15 mouse cellular contexts compared by ENCODE assay signal in genomic region chr9:58613790-58614189, GRCm38 (mm10). TPM values are rescaled to one million over a fixed set of nuclear protein-coding genes. Genes with fewer than 3 reads are reported as not detected.
A peak's percentile ranks its signal among the peaks of the same experiment; 100 is the strongest.
DNase-seq lines count a peak whose midpoint lies in the region; ATAC-seq and TF ChIP-seq lines count a peak whose summit lies in the region.
"Had no signal": no experiment of that assay in that cellular context is flagged by ENCODE, and none has a peak within 500 bp of the region (broad histone marks: within the 10 kb centered on the region; RNA-seq: fewer than 3 reads in every experiment).

No protein-coding gene starts in this region.

- WGBS in heart, embryonic 15.5 days, result 81% methylated on average over 1 of the region's 1 CpGs

- no peak overlapping the region for H3K4me2 ChIP-seq in heart, embryonic 15.5 days
- H3K4me2 ChIP-seq in myocyte (ENCODE audit: low read depth), result peak overlapping the region; percentile 37
- H3K4me2 ChIP-seq: neural tube, embryonic 13.5 days had no signal

- ATAC-seq in heart, embryonic 15.5 days (replicated peaks; ENCODE audit: insufficient number of reproducible peaks, insufficient read depth, low FRiP score, low read depth), result no peak
- ATAC-seq: Patski had no signal

- no peak overlapping the region for H3ac ChIP-seq in myocyte (ENCODE audit: control insufficient read depth, insufficient read length)

- no peak for TF ChIP-seq POLR2A in myocyte (IDR thresholded peaks at IDR 0.05; ENCODE audit: insufficient read length, low read depth)

- no peaks in the 10 kb centered on the region for H3K27me3 ChIP-seq in heart, embryonic 15.5 days
- no peaks in the 10 kb centered on the region for H3K27me3 ChIP-seq in myocyte (ENCODE audit: control insufficient read depth, insufficient read depth, insufficient read length)
- H3K27me3 ChIP-seq: neural tube, embryonic 13.5 days; Patski had no signal

- H3K27ac ChIP-seq in heart, embryonic 15.5 days, result peak overlapping the region; percentile 64
- H3K27ac ChIP-seq: macrophage; neural tube, embryonic 13.5 days had no signal

- H3K36me3 ChIP-seq in heart, embryonic 15.5 days, result no peaks in the 10 kb centered on the region
- no peaks in the 10 kb centered on the region for H3K36me3 ChIP-seq in myocyte (ENCODE audit: control insufficient read depth, insufficient read depth)
- H3K36me3 ChIP-seq: neural tube, embryonic 13.5 days had no signal

- H3K79me2 ChIP-seq in myocyte (ENCODE audit: control insufficient read depth, insufficient read depth), result peaks cover 100% of the 10 kb centered on the region

- no peak overlapping the region for H3K9ac ChIP-seq in heart, embryonic 15.5 days
- H3K9ac ChIP-seq: neural tube, embryonic 13.5 days had no signal

- H3K4me1 ChIP-seq in heart, embryonic 15.5 days (replicated peaks), result peaks cover 23% of the 10 kb centered on the region
- H3K4me1 ChIP-seq: neural tube, embryonic 13.5 days had no signal

- H3K9me3 ChIP-seq in heart, embryonic 15.5 days (replicated peaks), result no peaks in the 10 kb centered on the region
- H3K9me3 ChIP-seq: neural tube, embryonic 13.5 days had no signal

- no peak overlapping the region for H3K4me3 ChIP-seq in heart, embryonic 15.5 days
- H3K4me3 ChIP-seq in myocyte, result no peak overlapping the region
- H3K4me3 ChIP-seq: erythroblast, embryonic 14.5 days; neural tube, embryonic 13.5 days had no signal

- DNase-seq in cerebellum, adult 11 months, result peak; percentile 22
- DNase-seq in cerebellum, postnatal 4 days (ENCODE audit: low spot score in 2 of 2), result no peak
- DNase-seq in heart, adult 8-10 months (ENCODE audit: low spot score), result no peak
- peak; percentile 20 for DNase-seq in right cerebral cortex, adult 18-20 months
- DNase-seq in right cerebral cortex, postnatal 25 days, result no peak
- DNase-seq in ovary, postnatal 14 days (ENCODE audit: low spot score), result no peak
- DNase-seq: lung, adult 18-20 months; retina, postnatal 1 day; thymus, adult 2 months had no signal

TF ChIP-seq in myocyte, 11 proteins besides CTCF, POLR2A, EP300 and RAD21:
- TF ChIP-seq MYOG (IDR thresholded peaks at IDR 0.05; ENCODE audit: control insufficient read depth in 1 of 3, insufficient read depth in 1 of 3, insufficient read length in 2 of 3, low read depth in 2 of 3) (no peak), E2F4 (IDR thresholded peaks at IDR 0.05; ENCODE audit: insufficient read depth) (no peak), REST (IDR thresholded peaks at IDR 0.05; ENCODE audit: insufficient read depth, insufficient read length) (no peak), MYOD1 (IDR thresholded peaks at IDR 0.05; ENCODE audit: control insufficient read depth in 1 of 3, insufficient read length in 2 of 3, low read depth in 2 of 3) (peak in 1 of 3 experiments; percentile 38), TCF3 (IDR thresholded peaks at IDR 0.05; ENCODE audit: insufficient read length, low read depth) (no peak), TCF12 (IDR thresholded peaks at IDR 0.05; ENCODE audit: insufficient read depth, poor library complexity, severe bottlenecking) (no peak), USF1 (IDR thresholded peaks at IDR 0.05; ENCODE audit: low read depth) (no peak)

RNA-seq across cellular contexts. Expression of gene Nptn, which starts 31.8 kb away (rescaled TPM):
- polyA plus RNA-seq in heart, embryonic 15.5 days (2015; fragmentation: Nextera tagmentation; extraction: Ambion mirVana), result 103 and 108 TPM in 2 replicates
- 100 to 1,000 TPM; 124 to 138 (median 128) TPM for total RNA-seq in heart, adult 8-10 months (2022)
- polyA plus RNA-seq in myocyte (2012; fragmentation: generic; extraction: Trizol), result 349 TPM

RNA-seq across cellular contexts. Expression of gene Cd276, which starts 58.6 kb away (rescaled TPM):
- 22.0 and 32.6 TPM in 2 replicates for polyA plus RNA-seq in heart, embryonic 15.5 days (2015; fragmentation: Nextera tagmentation; extraction: Ambion mirVana)
- total RNA-seq in heart, adult 8-10 months (2022), result 10 to 100 TPM in 1 of 4 experiments, 1 to 10 TPM in 3; 7.0 to 11.4 (median 8.2) TPM
- 49.5 TPM for polyA plus RNA-seq in myocyte (2012; fragmentation: generic; extraction: Trizol)
- polyA plus RNA-seq: erythroblast, embryonic 14.5 days had no signal

Comparison
In these comparisons a context has a peak if more than half of its experiments do, and no peak if none do; other contexts are left out.
1. DNase-seq: peak in cerebellum, adult 11 months (single experiment) and right cerebral cortex, adult 18-20 months (single experiment); none in cerebellum, postnatal 4 days (0 of 2), heart, adult 8-10 months (single experiment), right cerebral cortex, postnatal 25 days (single experiment) and ovary, postnatal 14 days (single experiment).